Mouse (Mus musculus): ENCODE results near the gene Gm10271. TPM values are rescaled to one million over a fixed set of nuclear protein-coding genes. Genes with fewer than 3 reads are reported as not detected.

Gm10271 gene
- total RNA-seq, 2 experiments from 2014 or later: not detected

- no peak for DNase-seq (ENCODE audit: low spot score in 2 of 2)
These were observed 37.4 kb downstream of the Gm10271 start for GRCm38 (mm10) chr10:116935028-116935427.

DNA sequence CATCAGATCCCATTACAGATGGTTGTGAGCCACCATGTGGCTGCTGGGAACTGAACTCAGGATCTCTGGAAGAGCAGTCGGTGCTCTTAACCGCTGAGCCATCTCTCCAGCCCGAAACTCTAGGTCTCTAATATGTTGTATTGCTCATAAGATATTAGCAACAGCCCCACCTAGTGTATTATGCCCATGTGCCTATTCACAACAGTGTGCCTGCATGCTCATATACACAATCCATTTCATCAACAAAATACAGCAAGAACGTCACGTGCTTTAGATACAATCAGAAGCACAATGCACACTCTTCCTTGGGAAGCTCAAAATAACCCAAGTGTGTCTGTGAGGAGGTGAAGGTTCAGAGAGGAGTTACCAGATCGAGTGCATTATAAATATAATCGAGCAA, 38.6 kb downstream of the Gm10271 start:
- no peak for DNase-seq (ENCODE audit: low spot score in 2 of 2)

DNA sequence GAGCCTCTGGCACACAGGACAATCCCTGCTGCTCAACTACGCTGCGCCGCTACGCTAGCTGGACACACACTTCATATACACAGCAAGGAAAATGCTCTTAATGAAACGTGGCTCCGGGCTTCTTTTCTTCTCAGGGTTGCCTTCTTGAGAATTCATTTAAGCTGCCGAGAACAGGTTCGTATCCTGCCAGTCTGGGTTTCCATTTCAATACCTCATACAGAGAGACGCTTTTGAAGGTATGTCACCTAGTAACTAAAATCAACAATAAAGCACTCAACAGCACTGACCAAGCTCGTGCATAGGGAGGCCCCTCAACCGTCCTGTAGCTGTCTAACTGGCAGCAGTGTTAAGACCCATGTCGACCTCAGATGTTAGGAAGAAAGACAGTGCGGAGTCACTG, 40.0 kb downstream of the Gm10271 start:
- DNase-seq (ENCODE audit: low spot score in 2 of 2): no peak

DNA sequence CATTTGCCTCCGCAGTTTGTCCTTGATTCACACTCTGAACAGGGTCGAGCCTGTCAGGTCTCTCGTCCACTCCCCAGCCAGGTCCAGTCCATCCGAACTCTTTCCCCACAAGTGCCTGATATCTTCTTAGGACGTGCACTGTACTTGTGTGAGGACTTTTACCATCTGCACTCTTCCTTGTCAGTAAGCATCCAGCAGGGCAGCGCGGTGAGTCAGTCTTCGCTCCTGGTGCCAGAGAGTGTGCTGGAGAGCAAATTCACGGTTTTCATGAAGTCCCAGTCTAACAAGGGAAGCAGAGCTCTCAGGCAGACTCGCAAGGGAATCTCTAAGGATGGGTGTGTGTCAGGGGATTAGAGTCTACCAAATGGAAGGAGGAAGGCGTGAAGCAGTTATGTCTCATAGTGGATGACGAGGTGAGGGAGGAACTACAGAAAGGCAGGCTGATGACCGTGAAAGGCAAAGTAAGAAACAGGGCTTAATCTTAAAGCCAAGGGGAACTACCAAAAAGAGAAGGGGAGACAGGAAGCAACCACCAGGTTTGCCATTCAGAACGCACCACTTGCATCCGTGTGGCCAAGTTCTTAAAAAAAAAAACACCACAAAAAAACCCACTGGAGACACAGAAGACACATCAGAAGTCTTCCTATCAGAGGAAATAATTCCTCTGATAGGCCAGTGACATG, 40.8 kb downstream of the Gm10271 start:
- DNase-seq (ENCODE audit: low spot score in 2 of 2): no peak

DNA sequence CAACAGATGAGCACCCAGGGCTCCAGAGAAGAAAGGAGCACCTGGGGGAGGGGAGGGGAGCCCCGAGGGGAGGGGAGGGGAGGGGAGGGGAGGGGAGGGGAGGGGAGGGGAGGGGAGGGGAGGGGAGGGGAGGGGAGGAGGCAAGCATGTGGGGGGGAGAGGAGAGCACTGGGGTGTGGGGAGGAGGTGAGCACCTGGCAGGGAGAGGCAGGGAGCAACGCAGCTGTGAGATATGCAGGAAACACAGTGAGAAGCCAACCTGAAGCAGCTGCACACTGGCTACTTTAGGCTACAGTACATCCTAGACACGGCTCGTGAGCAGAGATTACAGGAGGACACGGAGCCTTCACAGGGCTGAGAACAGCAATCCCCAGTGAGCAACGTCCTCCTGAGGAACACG, 41.5 kb downstream of the Gm10271 start:
- DNase-seq (ENCODE audit: low spot score in 2 of 2): no peak

GRCm38 (mm10) chr10:116930506-116930905, 41.9 kb downstream of the Gm10271 start:
- DNase-seq (ENCODE audit: low spot score in 2 of 2): no peak

- DNase-seq (ENCODE audit: low spot score in 2 of 2): no peak
These were observed 43.6 kb downstream of the Gm10271 start for GRCm38 (mm10) chr10:116928826-116929225.

DNA sequence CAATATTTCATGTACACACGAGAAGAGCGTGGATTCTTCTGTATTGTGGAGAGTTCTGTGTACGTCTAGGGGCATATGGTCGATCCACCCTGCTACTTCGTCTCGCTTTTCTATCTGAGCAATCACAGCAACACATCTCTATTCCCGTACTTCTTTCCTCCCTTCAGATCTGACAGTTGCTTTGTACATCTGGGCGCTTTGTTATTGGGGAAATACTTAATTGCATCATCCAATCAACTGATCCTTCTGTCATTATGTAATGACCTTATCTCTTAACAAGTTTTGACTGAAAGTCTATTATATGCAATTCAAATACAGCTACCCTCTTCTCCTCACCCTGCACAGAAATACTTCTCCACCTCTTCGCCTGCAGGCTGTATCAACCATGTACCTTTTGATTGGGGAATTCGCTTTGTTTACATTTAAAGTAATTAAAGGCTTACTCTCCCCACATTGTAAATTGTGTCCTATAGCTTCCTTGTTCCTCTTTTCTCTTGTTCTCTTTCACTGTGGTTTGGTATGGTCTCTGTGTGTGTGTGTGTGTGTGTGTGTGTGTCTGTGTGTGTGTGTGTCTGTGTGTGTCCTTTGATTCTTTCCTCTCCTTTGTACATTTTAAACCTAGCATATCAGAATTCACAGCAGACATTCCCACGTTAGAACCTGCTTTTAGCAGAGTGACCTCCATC, 45.8 kb downstream of the Gm10271 start:
- DNase-seq (ENCODE audit: low spot score in 2 of 2): no peak

DNA sequence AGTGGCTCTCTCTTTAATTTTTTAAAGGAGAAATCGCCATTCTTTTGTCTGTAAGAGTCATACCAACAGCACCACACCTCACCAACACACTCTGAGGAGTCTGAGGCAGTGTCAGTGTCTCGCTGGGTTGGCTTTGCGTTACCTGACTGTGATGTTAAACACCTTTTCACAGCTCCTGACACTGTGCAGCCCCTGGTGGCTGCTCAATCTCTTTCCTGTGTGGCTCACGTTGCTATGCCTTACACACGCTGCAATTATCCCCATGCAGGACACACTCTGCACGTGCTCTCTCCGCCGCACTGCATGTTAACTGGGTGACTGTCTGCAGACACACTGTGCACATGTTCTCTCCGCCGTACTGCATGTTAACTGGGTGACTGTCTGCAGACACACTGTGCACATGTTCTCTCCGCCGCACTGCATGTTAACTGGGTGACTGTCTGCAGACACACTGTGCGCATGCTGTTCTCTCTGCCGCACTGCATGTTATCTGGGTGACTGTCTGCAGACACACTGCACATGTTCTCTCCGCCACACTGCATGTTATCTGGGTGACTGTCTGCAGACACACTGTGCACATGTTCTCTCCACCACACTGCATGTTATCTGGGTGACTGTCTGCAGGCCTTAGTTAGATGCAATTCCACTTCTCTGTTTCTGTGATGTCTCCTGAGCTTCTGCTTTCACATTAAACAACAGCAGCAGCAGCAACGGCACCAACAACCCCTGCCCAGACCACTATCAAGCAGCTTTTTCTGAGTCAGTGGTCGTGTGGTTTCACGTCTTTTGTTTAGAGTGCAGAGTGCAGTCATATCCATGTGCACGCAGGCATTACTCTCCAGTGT, 48.5 kb downstream of the Gm10271 start:
- DNase-seq (ENCODE audit: low spot score in 2 of 2): no peak

- no peak for DNase-seq (ENCODE audit: low spot score in 2 of 2)
These were observed 50.2 kb downstream of the Gm10271 start for GRCm38 (mm10) chr10:116922161-116922560.

DNA sequence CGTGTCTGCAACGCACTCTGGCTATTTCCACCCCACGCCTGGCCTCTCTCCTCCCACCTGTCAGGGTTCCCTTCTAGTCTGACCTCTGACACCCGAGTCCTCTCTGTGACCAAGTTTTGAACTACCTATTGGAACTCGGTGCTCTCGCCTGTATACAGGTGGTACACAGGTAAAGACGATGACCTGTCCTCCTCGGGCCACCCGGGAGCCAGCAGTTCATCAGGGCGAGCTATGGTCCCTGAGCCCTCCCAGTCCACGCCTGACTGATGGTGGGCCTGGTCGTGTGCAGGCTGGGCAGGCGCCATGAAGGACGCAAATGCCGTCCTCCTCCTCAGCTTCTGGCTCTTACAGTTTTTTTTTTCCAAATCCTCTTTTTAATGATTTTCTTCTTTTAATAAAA, 51.0 kb downstream of the Gm10271 start:
- no peak for DNase-seq (ENCODE audit: low spot score in 2 of 2)

- no peak for DNase-seq (ENCODE audit: low spot score in 2 of 2)
These were observed 51.8 kb downstream of the Gm10271 start for GRCm38 (mm10) chr10:116920641-116921040.

DNA sequence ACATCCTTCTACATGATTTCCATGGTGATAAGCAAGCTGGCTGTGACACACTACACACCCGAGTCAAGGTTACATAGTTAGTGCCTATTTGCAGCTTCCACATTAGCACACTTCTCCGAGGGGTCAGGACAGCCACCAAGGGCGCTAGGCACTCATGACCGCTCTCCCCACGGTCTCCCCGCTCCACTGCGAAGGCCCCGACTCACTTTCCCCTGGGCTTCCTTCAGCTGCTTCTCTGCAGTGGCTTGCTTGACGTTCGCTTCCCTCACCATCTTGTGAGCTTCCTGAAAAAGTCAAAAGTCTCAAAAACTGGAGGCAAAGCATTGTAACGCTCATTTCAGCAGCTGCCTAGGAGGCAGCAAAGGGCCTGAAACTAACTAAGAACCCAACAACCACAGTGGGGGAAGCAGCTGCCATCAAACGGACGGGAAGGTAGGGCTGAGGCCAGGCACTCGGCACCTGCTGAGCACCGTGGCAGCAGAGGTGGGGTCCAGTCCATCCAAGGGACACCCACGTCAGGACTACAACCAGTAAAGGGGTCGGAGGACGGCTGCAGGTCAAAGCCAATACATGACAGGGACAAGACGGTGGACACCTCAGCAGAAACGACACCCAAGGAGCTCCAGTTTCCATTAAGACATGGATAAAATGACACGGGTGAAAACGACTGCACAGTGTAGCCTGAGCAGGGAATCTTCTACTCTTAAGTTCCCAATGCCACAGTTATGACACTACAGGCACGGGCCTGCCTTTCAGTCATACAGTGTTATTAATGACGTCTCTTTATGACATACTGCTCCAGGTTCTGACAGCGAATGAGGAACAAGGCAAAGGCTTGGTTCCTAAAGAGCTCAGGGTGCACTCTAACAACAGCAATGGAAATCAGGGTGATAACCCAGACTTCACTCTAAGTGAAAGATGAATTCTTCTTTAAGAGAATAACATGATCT, 52.8 kb downstream of the Gm10271 start:
- no peak for DNase-seq (ENCODE audit: low spot score in 2 of 2)

DNA sequence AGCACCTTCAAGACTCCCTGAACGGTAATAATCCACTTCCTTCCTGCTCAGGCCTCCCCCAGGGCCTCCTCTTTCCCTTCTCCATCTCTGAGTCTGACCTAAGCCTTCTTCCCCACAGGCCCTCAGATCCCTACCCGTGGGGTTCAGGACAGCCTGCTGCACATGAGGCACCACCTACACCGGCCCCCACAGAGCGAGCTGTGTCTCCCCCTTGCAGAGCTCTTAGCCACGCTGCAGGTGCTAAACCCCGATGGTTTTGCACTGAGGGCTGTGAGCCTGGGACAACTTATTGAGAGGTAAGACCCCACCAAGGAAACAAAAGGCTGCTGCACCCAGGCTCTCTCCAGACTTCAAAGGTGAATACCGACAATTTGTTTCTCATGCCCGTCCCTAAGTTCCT, 55.8 kb downstream of the Gm10271 start:
- DNase-seq (ENCODE audit: low spot score in 2 of 2): no peak

- DNase-seq (ENCODE audit: low spot score in 2 of 2): no peak
These were observed 57.1 kb downstream of the Gm10271 start for GRCm38 (mm10) chr10:116915286-116915685.

- DNase-seq (ENCODE audit: low spot score in 2 of 2): no peak
These were observed 57.8 kb downstream of the Gm10271 start for GRCm38 (mm10) chr10:116914586-116914985.

DNA sequence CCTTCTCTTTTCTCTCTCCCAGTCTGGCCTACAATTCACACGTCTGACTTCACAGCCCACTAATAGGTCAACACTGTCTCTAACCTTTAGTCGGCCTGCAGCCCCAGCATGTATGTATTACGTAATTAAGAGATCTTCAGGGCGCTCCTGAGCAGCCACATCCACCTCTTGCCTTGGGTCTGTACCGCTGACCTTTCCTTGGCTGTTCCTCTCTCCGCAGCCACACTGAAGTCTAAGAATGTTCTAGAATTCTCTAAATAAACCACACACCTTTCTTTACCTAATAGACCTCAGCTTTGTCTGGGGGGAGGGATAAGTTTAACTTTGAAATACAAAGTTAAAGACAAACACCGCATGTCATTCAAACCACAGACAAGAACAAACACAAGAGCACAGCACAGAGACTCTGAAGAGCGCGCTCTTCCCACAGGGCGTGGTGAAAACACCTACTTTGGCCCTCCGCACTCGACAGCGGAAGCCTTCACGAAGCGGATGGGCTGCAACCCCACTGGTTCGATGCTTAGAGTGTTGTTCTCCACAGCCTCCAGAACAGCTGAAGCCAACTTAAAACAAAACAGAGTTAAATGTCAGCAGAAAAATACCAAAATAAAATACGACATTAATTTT, 58.6 kb downstream of the Gm10271 start:
- DNase-seq (ENCODE audit: low spot score in 2 of 2): no peak

- no peak for DNase-seq (ENCODE audit: low spot score in 2 of 2)
These were observed 59.6 kb downstream of the Gm10271 start for GRCm38 (mm10) chr10:116912850-116913249.

GRCm38 (mm10) chr10:116908901-116909642, 63.3 kb downstream of the Gm10271 start:
- DNase-seq (ENCODE audit: low spot score in 2 of 2): no peak

Data from layer of hippocampus, adult 18-20 months (tissue).